Mouse (Mus musculus) Patski (cell line): Measurements from ENCODE around the gene Gna12. TPM values are rescaled to one million over a fixed set of nuclear protein-coding genes. Genes with fewer than 3 reads are reported as not detected.

Experiments used
- ATAC-seq: fragments of 100-300 bp; one replicate; pipeline ENCODE4 v1.8.0; 2021
- CTCF ChIA-PET: fragments of 350-600 bp; sonication (Branson Sonifier 250); formaldehyde crosslinking; loops from one replicate; lab custom pipeline; 2022; ENCODE audit warnings: inconsistent platforms; lab: Charles Lee
- POLR2A ChIA-PET: fragments of 350-600 bp; sonication (Branson Sonifier 250); formaldehyde crosslinking; loops from one replicate; lab custom pipeline; 2022; ENCODE audit warnings: antibody characterized with exemption, inconsistent platforms; lab: Charles Lee
- DNase-seq: peaks from one replicate; pipeline ENCODE4 v3.0.0-alpha.2; 2011; ENCODE audit warnings: low read depth, low spot score
- H3K27me3 ChIP-seq: fragments of 371-371 bp; one replicate; pipeline ENCODE4 v1.5.1; 2021
- CTCF ChIP-seq: fragments of 100-300 bp; IDR thresholded peaks from one replicate; pipeline ENCODE4 v1.5.1; 2021
- in situ Hi-C: fragments of 300-500 bp; cut with MboI; formaldehyde crosslinking; loops from 3 replicates; pipeline ENCODE4 v1.11.1; 2018; ENCODE audit warnings: low pct_unique_long_range_greater_than_20kb, mixed read lengths
- polyA plus RNA-seq: library from polyadenylated mRNA; unstranded; gene quantifications from one replicate; pipeline ENCODE4 v1.2.3, GENCODE M21; 2021

Gna12 gene
- polyA plus RNA-seq, 1 experiment from 2014 or later, result 80.5 TPM

DNA sequence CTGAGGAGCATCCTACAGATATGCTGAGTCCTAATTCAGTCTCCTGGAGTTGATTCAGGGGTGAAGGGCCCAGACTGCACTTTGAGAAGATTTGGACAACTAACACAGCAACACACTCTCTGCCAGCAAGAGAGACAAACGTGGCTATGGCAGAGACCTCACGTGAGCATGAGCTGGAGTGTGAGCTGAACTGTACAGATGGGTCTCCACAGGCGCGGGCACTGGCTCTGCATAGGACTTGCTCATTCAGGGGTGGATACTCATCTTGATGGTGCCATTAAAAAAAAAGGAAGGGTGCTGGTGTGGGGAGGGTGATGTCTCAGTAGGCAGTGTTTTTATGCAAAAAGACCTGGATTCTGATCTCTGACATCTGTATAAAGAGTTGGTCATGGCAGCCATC, 55.1 kb downstream of the Gna12 start:
- POLR2A ChIA-PET, result no interaction called here
- in situ Hi-C loops, result no loop called here
- ATAC-seq, result no peak
- no peak for TF ChIP-seq CTCF
- CTCF ChIA-PET, result interaction anchor here (1.2 kb wide), 1 partner anchor 16 kb away, joined by 3 read pairs; no protein-coding TSS in a partner anchor
- DNase-seq, result no peak
- H3K27me3 ChIP-seq, result no peaks in the 10 kb centered on the region

DNA sequence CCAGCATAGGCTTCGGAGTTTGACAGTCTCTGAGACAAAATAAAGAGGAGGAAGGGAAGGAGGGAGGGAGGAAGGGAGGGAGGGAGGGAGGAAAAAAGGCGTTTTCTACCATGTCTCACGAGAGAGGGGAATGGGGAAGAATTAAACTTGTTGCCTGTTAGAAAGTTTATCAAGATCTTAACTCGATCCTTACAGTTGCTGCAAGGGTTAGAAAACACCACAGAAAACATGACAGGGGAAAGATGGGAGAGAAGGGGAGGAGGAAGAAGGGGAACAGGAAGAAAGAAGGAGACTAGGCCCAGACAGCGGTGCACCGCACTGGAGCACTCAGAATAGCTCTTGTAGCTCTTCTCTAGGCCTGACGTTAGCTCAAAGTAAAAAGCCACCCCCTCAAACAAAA, 58.1 kb downstream of the Gna12 start:
- CTCF ChIA-PET, result interaction anchor here (1.4 to 1.8 kb wide), 2 partner anchors 11 to 13 kb away, joined by 5 to 7 read pairs; no protein-coding TSS in a partner anchor
- no peak for ATAC-seq

DNA sequence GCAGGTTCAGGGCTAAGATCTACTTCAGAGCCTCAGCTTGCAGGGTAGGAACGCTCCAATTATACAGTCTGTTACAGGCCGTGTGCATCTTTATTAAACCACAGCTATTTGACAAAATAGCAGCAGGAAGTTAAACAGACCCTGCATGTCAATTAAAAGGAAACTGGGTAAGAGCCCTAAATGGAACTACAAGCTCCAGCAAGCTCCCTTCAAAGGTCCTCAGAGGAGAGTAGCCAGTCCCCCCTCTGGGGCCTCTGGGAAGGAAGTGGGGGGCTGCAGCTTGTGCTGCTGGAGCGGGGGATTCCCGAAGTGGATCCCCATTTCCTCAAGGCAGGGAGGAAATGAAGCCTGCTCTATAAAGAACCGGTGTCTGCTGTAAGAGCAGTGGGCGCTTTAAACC, 58.6 kb downstream of the Gna12 start:
- POLR2A ChIA-PET, result no interaction called here
- TF ChIP-seq CTCF, result no peak
- H3K27me3 ChIP-seq, result no peaks in the 10 kb centered on the region
- CTCF ChIA-PET, result interaction anchor here (1.2 to 1.8 kb wide), 4 partner anchors 11 to 21 kb away, joined by 3 to 7 read pairs (median 5); no protein-coding TSS in a partner anchor
- DNase-seq (no peak), ATAC-seq (no peak)
- in situ Hi-C loops, result loop anchor here (5.0 kb wide), 1 partner anchor 56 kb away; no protein-coding TSS in a partner anchor

More for the DNA sequence above, 58.1 kb downstream of the Gna12 start:
- in situ Hi-C loops, result loop anchor here (5.0 kb wide), 1 partner anchor 55 kb away; no protein-coding TSS in a partner anchor
- no peaks in the 10 kb centered on the region for H3K27me3 ChIP-seq
- TF ChIP-seq CTCF, result no peak
- DNase-seq, result no peak
- POLR2A ChIA-PET, result no interaction called here

DNA sequence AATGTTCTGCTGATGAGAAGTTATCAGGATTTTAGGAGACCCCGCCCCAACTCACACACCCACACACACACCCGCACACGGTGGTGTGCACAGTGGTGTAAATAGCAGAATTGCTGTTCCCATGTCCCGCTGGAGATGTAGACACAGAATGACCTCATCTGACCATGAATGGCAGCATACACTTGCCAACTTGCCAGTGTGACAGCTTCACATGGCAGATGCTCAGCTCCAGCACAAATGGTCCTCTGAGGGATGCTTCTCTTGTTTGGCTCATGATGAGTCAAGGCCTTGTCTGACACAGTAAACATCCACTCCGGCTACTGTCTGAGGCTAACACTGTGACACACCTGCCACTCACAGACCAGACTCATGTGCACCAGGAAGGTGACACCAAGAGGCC, 61.9 kb downstream of the Gna12 start:
- in situ Hi-C loops, result no loop called here
- no peak for TF ChIP-seq CTCF
- peak; percentile 10 for ATAC-seq
- no peaks in the 10 kb centered on the region for H3K27me3 ChIP-seq
- CTCF ChIA-PET, result interaction anchor here (1.2 to 6.5 kb wide), 5 partner anchors 13 to 21 kb away, joined by 3 to 52 read pairs (median 7); no protein-coding TSS in a partner anchor
- POLR2A ChIA-PET, result interaction anchor here (1.2 to 1.6 kb wide), 2 partner anchors 22 to 62 kb away, joined by 3 to 6 read pairs; partner anchors contain the start of gene Gna12
- peak; percentile 64 for DNase-seq

DNA sequence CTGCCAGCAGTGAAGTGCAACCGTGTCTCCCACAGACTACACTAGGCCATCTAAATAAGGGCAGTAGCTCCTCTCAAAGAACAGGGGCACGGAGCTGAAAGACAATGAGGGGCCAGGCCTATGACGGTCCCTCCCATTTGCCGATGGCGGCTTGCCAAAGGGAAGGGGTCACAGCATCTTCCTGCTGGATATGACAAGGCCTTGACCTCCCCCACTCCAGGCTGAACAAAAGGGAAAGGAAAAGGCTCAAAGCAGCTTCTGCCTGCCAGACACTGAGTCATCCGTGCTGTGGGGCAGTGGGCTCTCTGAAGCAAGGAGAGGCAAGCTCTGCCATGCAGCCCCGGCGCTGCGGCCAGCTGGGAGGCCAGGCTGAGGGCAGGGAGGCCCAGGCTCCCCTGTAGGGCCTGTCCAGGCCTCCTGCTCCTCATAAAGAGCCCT, 62.5 kb downstream of the Gna12 start:
- H3K27me3 ChIP-seq, result no peaks in the 10 kb centered on the region
- DNase-seq, result peak; percentile 98
- no peak for TF ChIP-seq CTCF
- ChIA-PET CTCF (interaction anchor here (0.7 to 6.5 kb wide), 6 partner anchors 12 to 63 kb away, joined by 3 to 52 read pairs (median 6); no protein-coding TSS in a partner anchor), POLR2A (interaction anchor here (1.2 to 1.6 kb wide), 3 partner anchors 12 to 63 kb away, joined by 3 to 6 read pairs (median 3); partner anchors contain the start of gene Gna12)
- ATAC-seq, result peak; percentile 94
- in situ Hi-C loops, result no loop called here

- DNase-seq (peak; percentile 56), ATAC-seq (no peak)
- TF ChIP-seq CTCF, result no peak
- H3K27me3 ChIP-seq, result no peaks in the 10 kb centered on the region
- POLR2A ChIA-PET, result interaction anchor here (1.3 kb wide), 1 partner anchor 11 kb away, joined by 3 read pairs; no protein-coding TSS in a partner anchor
- in situ Hi-C loops, result no loop called here
- CTCF ChIA-PET, result interaction anchor here (1.1 to 6.5 kb wide), 3 partner anchors 14 to 23 kb away, joined by 4 to 52 read pairs (median 7); no protein-coding TSS in a partner anchor
Observed at GRCm38 (mm10) chr5:140766566-140766965, 63.7 kb downstream of the Gna12 start.

- no peak for TF ChIP-seq CTCF
- ATAC-seq, result no peak
- no peaks in the 10 kb centered on the region for H3K27me3 ChIP-seq
- POLR2A ChIA-PET, result no interaction called here
- CTCF ChIA-PET, result interaction anchor here (1.0 to 6.5 kb wide), 3 partner anchors 15 to 82 kb away, joined by 3 to 52 read pairs (median 5); no protein-coding TSS in a partner anchor
- in situ Hi-C loops, result no loop called here
- DNase-seq, result no peak
Observed at GRCm38 (mm10) chr5:140764921-140765613, 65.2 kb downstream of the Gna12 start.

- DNase-seq, result no peak
- no peak for ATAC-seq
- no peak for TF ChIP-seq CTCF
- POLR2A ChIA-PET, result no interaction called here
- in situ Hi-C loops, result no loop called here
- CTCF ChIA-PET, result interaction anchor here (1.0 kb wide), 1 partner anchor 13 kb away, joined by 5 read pairs; no protein-coding TSS in a partner anchor
- no peaks in the 10 kb centered on the region for H3K27me3 ChIP-seq
Observed at GRCm38 (mm10) chr5:140762540-140762939, 67.7 kb downstream of the Gna12 start.

DNA sequence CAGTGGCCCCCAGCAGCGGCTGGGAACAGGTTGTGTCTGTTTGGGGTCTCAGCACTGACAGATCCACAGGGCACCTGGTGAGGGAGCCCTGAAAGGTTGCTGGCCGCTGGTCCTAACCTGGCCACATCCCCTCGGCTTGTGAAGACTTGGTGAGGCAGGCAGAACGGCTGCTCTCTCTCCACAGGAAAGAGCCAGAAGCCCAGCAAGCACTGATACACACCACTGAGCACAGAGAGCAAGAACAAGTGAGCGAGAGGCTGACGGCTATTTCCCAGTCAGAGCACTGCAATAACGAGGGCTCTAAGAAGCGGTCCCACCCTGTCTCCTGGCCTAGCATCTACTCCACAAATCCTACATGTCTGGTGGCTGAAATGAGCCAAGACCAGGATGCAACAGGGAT, 71.4 kb downstream of the Gna12 start:
- H3K27me3 ChIP-seq, result no peaks in the 10 kb centered on the region
- no peak for ATAC-seq
- DNase-seq, result no peak
- ChIA-PET POLR2A (no interaction called here), CTCF (interaction anchor here (1.5 kb wide), 1 partner anchor 8 kb away, joined by 5 read pairs; no protein-coding TSS in a partner anchor)
- in situ Hi-C loops, result no loop called here
- no peak for TF ChIP-seq CTCF

- DNase-seq, result no peak
- ATAC-seq, result no peak
- POLR2A ChIA-PET, result no interaction called here
- TF ChIP-seq CTCF, result no peak
- CTCF ChIA-PET, result interaction anchor here (0.7 to 6.8 kb wide), 3 partner anchors 9 to 94 kb away, joined by 3 to 52 read pairs (median 5); no protein-coding TSS in a partner anchor
- no peaks in the 10 kb centered on the region for H3K27me3 ChIP-seq
- in situ Hi-C loops, result no loop called here
Observed at GRCm38 (mm10) chr5:140753223-140753622, 77.0 kb downstream of the Gna12 start.
